Mouse (Mus musculus): ENCODE measurements around the gene Vars. TPM values are rescaled to one million over a fixed set of nuclear protein-coding genes. Genes with fewer than 3 reads are reported as not detected.

Gene Vars
- polyA plus RNA-seq, 1 experiment from 2014 or later: 51.6 TPM

GRCm38 (mm10) chr17:35019894-35020293 is 19.1 kb downstream of the Vars start:
- H3K4me2 ChIP-seq (replicated peaks): no peak overlapping the region
- H3K9ac ChIP-seq: no peak overlapping the region
- no peak overlapping the region for H3K4me3 ChIP-seq (replicated peaks; ENCODE audit: low read length)
- H3K27me3 ChIP-seq (ENCODE audit: control insufficient read depth, insufficient read depth, low read length): no peaks in the 10 kb centered on the region
- peaks cover 20% of the 10 kb centered on the region for H3K36me3 ChIP-seq (replicated peaks; ENCODE audit: control insufficient read depth, insufficient read depth)
- 74% methylated on average over 11 of the region's 11 CpGs for WGBS
- H3K27ac ChIP-seq: no peak overlapping the region
- H3K9me3 ChIP-seq (ENCODE audit: control insufficient read depth, low read length): no peaks in the 10 kb centered on the region
- no peak for DNase-seq (ENCODE audit: low spot score)
- ATAC-seq (ENCODE audit: low FRiP score): no peak
- H3K4me1 ChIP-seq (replicated peaks; ENCODE audit: control insufficient read depth, insufficient read depth, low read length): no peaks in the 10 kb centered on the region

GRCm38 (mm10) chr17:35020551-35020950 is 19.8 kb downstream of the Vars start:
- 90% methylated on average over 8 of the region's 8 CpGs for WGBS
- H3K27me3 ChIP-seq (ENCODE audit: control insufficient read depth, insufficient read depth, low read length): no peaks in the 10 kb centered on the region
- H3K4me3 ChIP-seq (replicated peaks; ENCODE audit: low read length): no peak overlapping the region
- H3K9me3 ChIP-seq (ENCODE audit: control insufficient read depth, low read length): no peaks in the 10 kb centered on the region
- no peak overlapping the region for H3K4me2 ChIP-seq (replicated peaks)
- H3K36me3 ChIP-seq (replicated peaks; ENCODE audit: control insufficient read depth, insufficient read depth): peaks cover 14% of the 10 kb centered on the region
- no peak for DNase-seq (ENCODE audit: low spot score)
- ATAC-seq (ENCODE audit: low FRiP score): no peak
- H3K27ac ChIP-seq: no peak overlapping the region
- no peaks in the 10 kb centered on the region for H3K4me1 ChIP-seq (replicated peaks; ENCODE audit: control insufficient read depth, insufficient read depth, low read length)
- no peak overlapping the region for H3K9ac ChIP-seq

GRCm38 (mm10) chr17:35021163-35021808 is 20.5 kb downstream of the Vars start:
- 6% methylated on average over 17 of the region's 17 CpGs for WGBS
- Histone ChIP-seq H3K27ac (no peak overlapping the region), H3K4me1 (replicated peaks; ENCODE audit: control insufficient read depth, insufficient read depth, low read length) (no peaks in the 10 kb centered on the region), H3K4me3 (replicated peaks; ENCODE audit: low read length) (no peak overlapping the region), H3K36me3 (replicated peaks; ENCODE audit: control insufficient read depth, insufficient read depth) (peaks cover 6% of the 10 kb centered on the region), H3K4me2 (replicated peaks) (peak overlapping the region; percentile 27; the same call in 1 of the 2 replicates), H3K27me3 (ENCODE audit: control insufficient read depth, insufficient read depth, low read length) (no peaks in the 10 kb centered on the region), H3K9me3 (ENCODE audit: control insufficient read depth, low read length) (no peaks in the 10 kb centered on the region), H3K9ac (no peak overlapping the region)
- ATAC-seq (ENCODE audit: low FRiP score) (peak; percentile 58), DNase-seq (ENCODE audit: low spot score) (peak; percentile 75)

GRCm38 (mm10) chr17:35021842-35022477 is 21.2 kb downstream of the Vars start:
- no peak for ATAC-seq (ENCODE audit: low FRiP score)
- Histone ChIP-seq H3K9me3 (ENCODE audit: control insufficient read depth, low read length) (no peaks in the 10 kb centered on the region), H3K4me1 (replicated peaks; ENCODE audit: control insufficient read depth, insufficient read depth, low read length) (no peaks in the 10 kb centered on the region), H3K9ac (no peak overlapping the region), H3K4me3 (replicated peaks; ENCODE audit: low read length) (no peak overlapping the region), H3K4me2 (replicated peaks) (no peak overlapping the region), H3K36me3 (replicated peaks; ENCODE audit: control insufficient read depth, insufficient read depth) (0 out of 2 replicates have a peak, but pooled peaks cover 2% of the 10 kb centered on the region), H3K27ac (no peak overlapping the region), H3K27me3 (ENCODE audit: control insufficient read depth, insufficient read depth, low read length) (no peaks in the 10 kb centered on the region)
- DNase-seq (ENCODE audit: low spot score): no peak
- 59% methylated on average over 6 of the region's 6 CpGs for WGBS

- Histone ChIP-seq H3K9me3 (ENCODE audit: control insufficient read depth, low read length) (no peaks in the 10 kb centered on the region), H3K36me3 (replicated peaks; ENCODE audit: control insufficient read depth, insufficient read depth) (no peaks in the 10 kb centered on the region), H3K4me3 (replicated peaks; ENCODE audit: low read length) (no peak overlapping the region), H3K4me2 (replicated peaks) (no peak overlapping the region), H3K27me3 (ENCODE audit: control insufficient read depth, insufficient read depth, low read length) (no peaks in the 10 kb centered on the region), H3K4me1 (replicated peaks; ENCODE audit: control insufficient read depth, insufficient read depth, low read length) (peaks cover 2% of the 10 kb centered on the region; the same call in 1 of the 2 replicates), H3K9ac (no peak overlapping the region), H3K27ac (no peak overlapping the region)
- ATAC-seq (ENCODE audit: low FRiP score) (no peak), DNase-seq (ENCODE audit: low spot score) (no peak)
- 93% methylated on average over 8 of the region's 8 CpGs for WGBS
Measured at GRCm38 (mm10) chr17:35022541-35023060, 21.8 kb downstream of the Vars start.

GRCm38 (mm10) chr17:35023221-35023620 is 22.4 kb downstream of the Vars start:
- H3K9me3 ChIP-seq (ENCODE audit: control insufficient read depth, low read length): no peaks in the 10 kb centered on the region
- H3K36me3 ChIP-seq (replicated peaks; ENCODE audit: control insufficient read depth, insufficient read depth): no peaks in the 10 kb centered on the region
- no peak overlapping the region for H3K4me3 ChIP-seq (replicated peaks; ENCODE audit: low read length)
- ATAC-seq (ENCODE audit: low FRiP score) (no peak), DNase-seq (ENCODE audit: low spot score) (no peak)
- H3K4me1 ChIP-seq (replicated peaks; ENCODE audit: control insufficient read depth, insufficient read depth, low read length): peaks cover 4% of the 10 kb centered on the region; the same call in 1 of the 2 replicates
- 81% methylated on average over 5 of the region's 5 CpGs for WGBS
- no peak overlapping the region for H3K27ac ChIP-seq
- no peak overlapping the region for H3K4me2 ChIP-seq (replicated peaks)
- no peak overlapping the region for H3K9ac ChIP-seq
- no peaks in the 10 kb centered on the region for H3K27me3 ChIP-seq (ENCODE audit: control insufficient read depth, insufficient read depth, low read length)

GRCm38 (mm10) chr17:35023756-35024155 is 23.0 kb downstream of the Vars start:
- no peaks in the 10 kb centered on the region for H3K27me3 ChIP-seq (ENCODE audit: control insufficient read depth, insufficient read depth, low read length)
- 83% methylated on average over 4 of the region's 4 CpGs for WGBS
- H3K9ac ChIP-seq: no peak overlapping the region
- H3K4me3 ChIP-seq (replicated peaks; ENCODE audit: low read length): no peak overlapping the region
- H3K4me2 ChIP-seq (replicated peaks): no peak overlapping the region
- H3K4me1 ChIP-seq (replicated peaks; ENCODE audit: control insufficient read depth, insufficient read depth, low read length): peaks cover 4% of the 10 kb centered on the region; the same call in 1 of the 2 replicates
- no peak overlapping the region for H3K27ac ChIP-seq
- no peaks in the 10 kb centered on the region for H3K9me3 ChIP-seq (ENCODE audit: control insufficient read depth, low read length)
- no peaks in the 10 kb centered on the region for H3K36me3 ChIP-seq (replicated peaks; ENCODE audit: control insufficient read depth, insufficient read depth)
- ATAC-seq (ENCODE audit: low FRiP score): no peak
- no peak for DNase-seq (ENCODE audit: low spot score)

GRCm38 (mm10) chr17:35024261-35024660 is 23.5 kb downstream of the Vars start:
- Histone ChIP-seq H3K9ac (no peak overlapping the region), H3K27ac (no peak overlapping the region), H3K36me3 (replicated peaks; ENCODE audit: control insufficient read depth, insufficient read depth) (no peaks in the 10 kb centered on the region), H3K27me3 (ENCODE audit: control insufficient read depth, insufficient read depth, low read length) (no peaks in the 10 kb centered on the region), H3K4me3 (replicated peaks; ENCODE audit: low read length) (no peak overlapping the region), H3K9me3 (ENCODE audit: control insufficient read depth, low read length) (no peaks in the 10 kb centered on the region), H3K4me2 (replicated peaks) (no peak overlapping the region), H3K4me1 (replicated peaks; ENCODE audit: control insufficient read depth, insufficient read depth, low read length) (peaks cover 4% of the 10 kb centered on the region; the same call in 1 of the 2 replicates)
- no peak for DNase-seq (ENCODE audit: low spot score)
- 82% methylated on average over 12 of the region's 13 CpGs for WGBS
- no peak for ATAC-seq (ENCODE audit: low FRiP score)

GRCm38 (mm10) chr17:35024691-35025488 is 24.1 kb downstream of the Vars start:
- Histone ChIP-seq H3K9me3 (ENCODE audit: control insufficient read depth, low read length) (no peaks in the 10 kb centered on the region), H3K4me1 (replicated peaks; ENCODE audit: control insufficient read depth, insufficient read depth, low read length) (peaks cover 6% of the 10 kb centered on the region), H3K9ac (no peak overlapping the region), H3K4me2 (replicated peaks) (no peak overlapping the region), H3K27me3 (ENCODE audit: control insufficient read depth, insufficient read depth, low read length) (no peaks in the 10 kb centered on the region), H3K27ac (no peak overlapping the region), H3K4me3 (replicated peaks; ENCODE audit: low read length) (no peak overlapping the region), H3K36me3 (replicated peaks; ENCODE audit: control insufficient read depth, insufficient read depth) (no peaks in the 10 kb centered on the region)
- no peak for DNase-seq (ENCODE audit: low spot score)
- no peak for ATAC-seq (ENCODE audit: low FRiP score)
- WGBS: 69% methylated on average over 7 of the region's 10 CpGs
